Mouse (Mus musculus) left cerebral cortex, adult 18-20 months (tissue): ENCODE measurements at regions not wholly inside any gene's neighbourhood (a gene's known extent, or its start where the extent isn't known, plus 50 kb on each side); places are given as distances from the start of the nearest gene placed in this dataset.
A peak's percentile ranks its signal among the peaks of the same experiment; 100 is the strongest.

Source experiments
- DNase-seq, 2 experiments: peaks; one replicate each; pipeline ENCODE4 v3.0.0; 2021 to 2022; ENCODE audit warnings: low spot score in 2 of 2, mixed read lengths in 1 of 2

GRCm38 (mm10) chr16:76454741-76455465 lies 81.3 kb upstream of the Nrip1 start:
- DNase-seq = no peak

DNA sequence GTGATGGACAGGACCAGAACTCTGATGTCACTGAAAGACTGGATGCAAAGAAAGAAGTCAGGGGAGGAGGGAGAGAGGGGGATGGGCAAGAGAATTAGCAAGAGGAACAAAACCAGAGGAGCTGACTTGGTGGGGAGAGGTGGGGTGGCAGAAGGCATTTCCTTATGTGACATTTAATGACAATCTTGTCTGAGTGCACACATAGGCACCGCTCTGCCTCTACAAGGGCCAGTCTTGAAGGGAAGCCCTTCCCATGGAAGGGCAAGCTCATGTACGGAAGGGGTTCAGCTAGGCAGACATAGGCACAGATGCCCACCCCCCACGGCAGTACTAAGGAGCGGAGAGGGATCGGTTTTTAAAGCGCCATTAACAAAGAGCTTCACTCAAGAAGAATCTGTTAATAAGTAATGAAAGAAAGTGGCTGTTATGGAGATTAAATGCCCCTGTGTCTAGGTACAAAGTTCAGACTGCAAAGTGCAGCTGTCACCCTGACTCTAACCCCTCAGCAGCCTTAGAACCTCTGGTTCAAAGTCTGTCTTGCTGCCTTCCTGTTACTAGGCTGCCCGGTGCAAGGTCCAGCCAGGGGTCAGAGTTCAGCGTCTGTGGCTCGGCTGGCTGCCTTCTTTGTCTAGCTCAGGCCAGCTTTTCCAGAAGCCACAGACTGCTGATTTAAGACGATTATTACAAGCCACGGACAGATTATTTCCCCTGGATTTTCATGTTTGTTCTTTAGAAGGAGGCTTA lies 80.0 kb upstream of the Nrip1 start:
- DNase-seq = no peak

DNA sequence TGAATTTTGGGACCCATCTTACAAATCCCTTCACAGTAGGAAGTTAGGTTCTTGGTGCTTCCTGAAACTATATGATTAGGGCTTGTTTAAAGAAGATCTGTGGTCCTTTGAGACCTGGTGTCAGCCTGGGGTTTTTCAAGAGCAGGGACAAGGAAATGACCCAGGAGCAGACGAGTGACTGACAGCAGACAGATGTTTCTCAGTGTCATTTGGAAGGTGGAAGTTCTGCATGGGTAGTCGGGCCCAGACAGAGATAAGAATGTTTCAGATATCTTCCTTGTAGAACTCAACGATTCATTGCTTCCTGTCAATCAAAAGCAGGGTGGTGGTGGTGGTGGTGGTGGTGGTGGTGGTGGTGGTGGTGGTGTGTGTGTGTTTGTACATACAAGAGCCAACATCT lies 75.1 kb upstream of the Nrip1 start:
- DNase-seq = no peak

DNA sequence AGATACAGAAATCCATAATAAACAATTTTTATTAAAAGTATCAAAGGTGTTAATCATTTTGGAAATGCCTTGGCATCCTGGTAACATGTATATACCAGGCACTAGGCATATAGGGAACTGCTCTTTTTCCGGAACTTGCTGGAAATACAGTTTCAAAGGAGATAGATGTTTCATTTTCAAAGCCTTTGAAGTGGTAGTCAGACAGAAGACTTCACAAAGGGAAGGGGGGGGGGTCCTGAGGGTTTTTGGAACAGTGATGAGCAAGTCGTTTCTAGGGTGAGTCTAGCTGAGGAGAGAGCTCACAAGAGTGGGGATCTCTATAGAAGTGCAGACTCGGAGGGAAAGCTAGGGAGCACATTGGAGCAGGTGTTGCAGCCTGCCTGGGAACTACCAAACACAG lies 73.4 kb upstream of the Nrip1 start:
- DNase-seq = no peak

- no peak for DNase-seq
Measured at GRCm38 (mm10) chr16:76444668-76445067, 71.0 kb upstream of the Nrip1 start.

DNA sequence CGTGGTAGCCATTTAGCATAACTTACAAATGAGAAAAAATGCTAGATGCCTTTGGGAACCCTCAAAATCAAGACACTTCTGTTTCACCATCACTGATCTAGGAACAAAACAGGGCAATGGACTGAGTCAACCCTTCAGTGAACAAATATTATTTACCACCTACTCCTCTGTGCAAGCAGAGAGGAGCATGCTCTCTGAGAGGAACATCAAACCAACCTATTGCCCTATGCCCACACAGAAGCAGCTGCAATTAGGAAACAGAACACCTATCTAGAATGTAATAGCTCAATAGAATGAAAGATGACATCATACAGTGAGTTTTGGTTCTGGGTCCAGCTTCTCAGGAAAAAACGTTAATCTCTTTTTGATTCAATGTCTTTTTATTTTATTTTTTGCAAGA lies 69.0 kb upstream of the Nrip1 start:
- no peak for DNase-seq

DNA sequence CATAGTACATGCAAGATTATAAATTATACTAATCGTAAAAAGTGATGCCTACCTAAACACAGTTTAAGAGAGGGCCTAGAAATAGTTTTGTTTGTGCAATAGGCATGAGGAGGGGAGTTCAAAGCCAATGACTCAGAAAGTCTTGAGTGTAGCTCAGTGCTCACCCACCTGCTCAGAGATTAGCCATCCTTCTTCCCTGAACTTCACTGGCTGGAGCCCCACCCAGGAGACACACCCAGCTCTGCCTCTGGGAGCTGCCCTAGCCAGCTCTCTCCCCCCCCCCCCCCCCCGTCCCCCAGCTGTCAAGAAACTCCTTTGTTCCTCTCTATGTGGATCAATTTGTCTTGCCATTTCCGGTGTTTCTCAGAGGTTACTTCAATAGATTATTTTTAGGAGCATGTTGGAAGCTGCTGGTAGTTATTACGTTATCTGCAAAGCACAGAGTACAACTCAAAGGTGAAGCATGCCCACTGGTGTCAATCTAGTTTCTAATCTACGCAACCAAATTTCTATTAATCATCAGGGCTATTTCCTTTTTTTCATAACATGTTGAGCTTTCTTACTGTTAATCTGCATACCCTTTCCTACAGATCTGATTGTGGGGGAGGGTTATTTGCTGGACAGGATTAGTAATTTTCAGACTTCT lies 68.3 kb upstream of the Nrip1 start:
- no peak for DNase-seq

DNA sequence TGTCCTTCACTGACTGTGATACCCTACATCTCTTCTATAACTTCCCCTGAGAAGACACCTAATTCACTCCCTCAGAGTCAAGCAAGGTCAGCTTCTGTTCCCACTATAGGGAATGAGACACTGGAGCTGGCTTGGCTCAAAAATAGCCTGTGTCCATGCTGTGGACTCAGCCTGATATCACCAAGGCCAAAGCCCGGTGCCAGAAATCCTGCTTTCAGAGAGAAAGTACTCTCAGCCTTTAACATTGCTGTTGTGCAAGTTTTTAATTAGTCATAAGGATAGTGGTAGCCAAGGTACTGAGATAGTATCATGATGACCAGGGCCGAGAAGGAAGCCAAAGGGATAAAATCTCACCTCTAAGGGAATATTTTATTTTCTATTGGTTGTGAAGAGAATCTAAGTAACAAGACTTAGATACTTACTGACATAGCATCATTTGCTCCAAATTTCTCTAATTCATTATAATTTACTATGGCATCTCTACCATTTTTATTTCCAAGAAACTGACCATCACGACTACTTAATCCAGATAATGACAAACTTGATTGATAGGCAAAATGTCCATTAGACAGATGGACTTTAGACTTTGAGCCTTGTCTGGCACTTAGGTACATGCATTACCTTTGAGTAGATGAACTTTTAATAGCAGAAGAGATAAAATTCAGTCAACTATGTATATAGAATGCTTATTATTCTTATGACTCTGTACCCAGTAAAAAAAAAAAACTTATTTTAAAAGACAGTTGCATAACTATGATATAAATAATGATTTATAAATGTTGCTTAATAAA lies 64.7 kb upstream of the Nrip1 start:
- DNase-seq = no peak

DNA sequence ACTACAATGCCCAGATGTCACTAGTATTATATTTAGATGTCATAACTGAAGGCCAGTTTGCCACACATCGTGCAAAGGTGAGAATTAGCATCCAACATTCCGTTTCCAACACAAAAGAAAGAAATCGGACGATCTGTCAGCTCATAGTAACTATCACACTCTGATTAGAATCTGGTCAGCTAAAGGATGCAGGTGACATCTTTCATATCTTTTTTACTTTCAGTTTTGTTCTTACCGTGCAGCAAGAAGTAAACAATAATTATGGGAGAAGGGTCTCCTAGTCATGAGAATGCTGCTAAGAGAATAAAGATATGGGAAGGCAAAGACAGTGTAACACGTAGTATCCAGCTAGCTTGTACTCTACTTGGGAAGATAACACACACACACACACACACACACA lies 62.7 kb upstream of the Nrip1 start:
- no peak for DNase-seq

DNA sequence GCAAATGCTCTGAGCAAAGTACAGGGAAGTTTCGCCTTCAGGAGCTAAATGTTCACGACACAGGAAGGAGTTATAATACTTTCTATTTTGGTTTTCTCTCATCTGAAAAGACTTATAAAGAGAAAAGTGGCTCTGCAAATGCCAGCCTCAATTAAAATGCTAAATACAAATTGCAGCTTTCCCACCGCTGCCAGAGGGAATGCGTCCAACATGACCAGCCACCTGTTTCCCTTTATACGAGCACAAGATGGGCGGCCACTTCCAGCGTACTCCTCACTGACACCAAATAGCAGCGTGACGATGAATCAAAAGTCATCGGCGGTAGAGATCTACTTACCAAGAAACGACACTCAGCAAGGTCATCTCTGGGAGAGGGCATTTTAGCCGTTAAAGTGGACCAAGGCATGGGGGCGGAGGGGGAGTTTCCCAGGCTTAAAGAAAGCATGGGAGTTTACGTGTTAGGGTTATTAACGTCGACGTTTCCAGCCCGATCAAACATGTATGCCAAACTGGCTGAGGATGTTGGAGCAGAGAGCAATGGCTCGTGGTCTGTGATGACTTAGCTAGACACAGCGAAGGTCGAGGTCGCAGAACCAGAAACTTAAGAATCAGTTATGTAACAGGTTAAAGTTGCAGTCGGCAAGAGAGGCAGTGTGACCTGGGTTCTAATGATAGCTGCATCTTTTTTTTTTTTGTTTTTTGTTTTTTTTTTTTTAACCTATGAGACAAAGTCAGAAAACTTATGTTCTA lies 59.6 kb upstream of the Nrip1 start:
- peak; percentile 5 to 30 for DNase-seq

DNA sequence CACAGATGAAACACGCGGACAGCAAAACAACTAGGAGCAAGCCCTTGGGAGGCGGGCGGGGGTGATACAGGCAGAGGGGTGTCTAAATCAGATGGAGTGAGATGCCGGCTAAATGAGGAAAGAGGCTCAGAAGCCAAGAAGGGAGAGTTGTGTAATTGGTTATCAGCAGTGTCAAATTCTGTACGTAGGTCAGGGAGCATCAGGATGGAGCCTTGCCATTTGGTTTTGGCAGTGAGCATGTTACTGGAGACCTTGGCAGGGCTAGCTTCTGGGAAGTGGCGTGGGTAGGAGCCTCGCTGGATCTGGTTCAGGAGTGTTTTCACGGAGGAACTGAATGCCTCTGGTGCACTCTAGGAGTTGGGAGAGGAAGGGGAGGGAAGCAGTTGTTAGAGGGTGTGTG lies 58.7 kb upstream of the Nrip1 start:
- peak; percentile 7 to 10 for DNase-seq

DNA sequence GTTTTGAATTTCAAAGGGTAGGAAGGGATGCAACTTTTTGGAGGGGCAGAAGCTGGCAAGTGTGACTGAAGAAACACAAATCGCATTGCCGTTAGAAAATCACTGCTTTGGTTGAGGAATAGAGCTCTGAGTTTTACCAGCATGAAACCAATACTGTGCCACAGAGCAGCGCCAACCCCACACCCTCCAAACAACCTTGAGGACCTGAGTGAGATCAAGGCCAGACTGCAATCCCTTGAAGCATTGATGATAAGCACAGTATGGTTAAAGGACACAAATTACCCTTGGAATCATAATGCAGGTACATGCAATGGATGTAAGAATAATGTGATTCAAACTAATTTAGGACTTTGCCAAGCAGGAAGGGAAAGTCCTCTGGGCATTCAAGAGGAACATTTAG lies 55.5 kb upstream of the Nrip1 start:
- DNase-seq = no peak

GRCm38 (mm10) chr16:76423964-76424363 lies 50.3 kb upstream of the Nrip1 start:
- no peak for DNase-seq
